Mouse (Mus musculus): Measurements from ENCODE around the gene Capn7.

DNA sequence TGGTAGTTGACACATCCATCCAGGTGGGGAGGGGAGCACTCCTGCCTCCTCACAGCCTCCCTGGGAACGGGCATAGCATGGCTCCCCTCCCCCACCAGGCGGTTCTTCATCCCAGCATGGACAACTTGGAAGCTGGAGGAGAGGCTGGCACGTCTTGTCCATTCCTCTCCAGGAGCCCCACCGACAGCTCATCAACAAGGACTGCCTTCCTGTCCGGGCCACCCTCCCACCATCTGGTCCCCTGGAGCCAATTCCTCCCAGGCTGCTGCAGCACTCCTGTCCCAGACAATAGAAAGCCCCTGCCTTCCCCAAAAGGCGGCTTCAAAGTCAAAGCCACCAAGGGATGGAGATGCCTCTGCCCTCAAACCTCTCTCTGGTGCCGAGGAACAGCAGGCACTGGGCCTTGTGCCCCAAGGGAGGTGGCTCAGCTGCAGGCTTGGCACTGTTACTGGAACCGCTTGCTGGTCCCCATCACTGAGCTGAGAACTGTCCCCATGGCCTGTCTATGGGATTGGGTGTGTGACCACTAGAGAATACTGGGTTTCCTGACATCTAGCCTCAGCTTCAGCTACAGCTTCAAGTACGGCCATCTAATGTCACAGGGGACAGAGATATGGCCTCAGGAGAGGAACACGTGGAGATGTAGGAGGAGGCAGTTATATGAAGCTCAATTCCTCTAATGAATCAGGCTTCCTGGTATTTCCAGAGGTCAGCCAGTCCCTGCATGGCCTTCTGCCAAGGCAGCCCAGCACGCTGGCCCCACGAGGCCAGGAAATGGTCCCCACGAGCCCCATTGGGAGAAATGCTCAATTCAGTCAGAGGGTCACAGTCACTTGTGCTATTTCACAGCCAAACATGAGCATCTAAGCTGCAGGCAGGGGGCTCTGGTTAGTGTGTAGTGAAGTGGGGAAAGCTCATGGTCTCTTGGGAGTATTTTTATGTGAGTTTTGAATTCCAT lies 48.2 kb downstream of the Capn7 start:
- no peak for TF ChIP-seq CTCF (IDR thresholded peaks at IDR 0.05 in 2 of 3, conservative IDR thresholded peaks at IDR 0.05 in 1 of 3; ENCODE audit: control insufficient read depth in 1 of 3, insufficient read depth in 1 of 3, low read depth in 2 of 3, low read length in 3 of 3, poor library complexity in 1 of 3, severe bottlenecking in 1 of 3)
- TF ChIP-seq JUND (IDR thresholded peaks at IDR 0.05; ENCODE audit: low read depth, low read length) = no peak
- no peak for TF ChIP-seq TAL1 (IDR thresholded peaks at IDR 0.05; ENCODE audit: low read length)
- no peak for TF ChIP-seq SIN3A (IDR thresholded peaks at IDR 0.05; ENCODE audit: low read length)
- TF ChIP-seq POLR2A (IDR thresholded peaks at IDR 0.05; ENCODE audit: control insufficient read depth in 1 of 2, insufficient read depth in 1 of 2, low read depth in 1 of 2, low read length in 2 of 2, poor library complexity in 1 of 2) = no peak
- no peak for TF ChIP-seq MEF2A (IDR thresholded peaks at IDR 0.05; ENCODE audit: extremely low read depth, insufficient replicate concordance, low read depth, low read length, poor library complexity, severe bottlenecking)
- no peak for TF ChIP-seq ZC3H11A (IDR thresholded peaks at IDR 0.05; ENCODE audit: low read depth, low read length)
- TF ChIP-seq CHD2 (IDR thresholded peaks at IDR 0.05; ENCODE audit: low read length) = no peak
- no peak for TF ChIP-seq SMC3 (IDR thresholded peaks at IDR 0.05; ENCODE audit: low read depth, low read length)
- TF ChIP-seq POLR2AphosphoS2 (IDR thresholded peaks at IDR 0.05; ENCODE audit: low read length) = no peak
- no peak for TF ChIP-seq E2F4 (IDR thresholded peaks at IDR 0.05; ENCODE audit: borderline replicate concordance, low read depth, low read length)

Data from MEL (cell line).